Mouse (Mus musculus): ENCODE data around the gene Tgfbr3l.

- TF ChIP-seq CTCF (IDR thresholded peaks at IDR 0.05; ENCODE audit: extremely low read depth, insufficient read depth, insufficient read length, insufficient replicate concordance): no peak
- TF ChIP-seq POLR2A (IDR thresholded peaks at IDR 0.05; ENCODE audit: low read depth, low read length): no peak
Observed at GRCm38 (mm10) chr8:4269609-4270008, 21.6 kb downstream of the Tgfbr3l start.

Data from spleen, adult 2 months (tissue).